Mouse (Mus musculus) brain, embryonic 14.5 days (tissue): ENCODE data around the gene BC030499.

Experiments used
- CTCF ChIP-seq: fragments of 200-500 bp; IDR thresholded peaks from 2 replicates; pipeline ENCODE4 v1.5.1; 2012; ENCODE audit warnings: inconsistent platforms, mild to moderate bottlenecking, moderate library complexity, borderline replicate concordance; ENCODE audit not compliant: insufficient read depth, insufficient read length; ENCODE audit errors: extremely low read depth
- POLR2A ChIP-seq: fragments of 200-500 bp; IDR thresholded peaks from 2 replicates; pipeline ENCODE4 v1.6.1; 2012; ENCODE audit warnings: mild to moderate bottlenecking, inconsistent platforms, borderline replicate concordance; ENCODE audit not compliant: poor library complexity, insufficient read depth, insufficient read length, severe bottlenecking; ENCODE audit errors: extremely low read depth

DNA sequence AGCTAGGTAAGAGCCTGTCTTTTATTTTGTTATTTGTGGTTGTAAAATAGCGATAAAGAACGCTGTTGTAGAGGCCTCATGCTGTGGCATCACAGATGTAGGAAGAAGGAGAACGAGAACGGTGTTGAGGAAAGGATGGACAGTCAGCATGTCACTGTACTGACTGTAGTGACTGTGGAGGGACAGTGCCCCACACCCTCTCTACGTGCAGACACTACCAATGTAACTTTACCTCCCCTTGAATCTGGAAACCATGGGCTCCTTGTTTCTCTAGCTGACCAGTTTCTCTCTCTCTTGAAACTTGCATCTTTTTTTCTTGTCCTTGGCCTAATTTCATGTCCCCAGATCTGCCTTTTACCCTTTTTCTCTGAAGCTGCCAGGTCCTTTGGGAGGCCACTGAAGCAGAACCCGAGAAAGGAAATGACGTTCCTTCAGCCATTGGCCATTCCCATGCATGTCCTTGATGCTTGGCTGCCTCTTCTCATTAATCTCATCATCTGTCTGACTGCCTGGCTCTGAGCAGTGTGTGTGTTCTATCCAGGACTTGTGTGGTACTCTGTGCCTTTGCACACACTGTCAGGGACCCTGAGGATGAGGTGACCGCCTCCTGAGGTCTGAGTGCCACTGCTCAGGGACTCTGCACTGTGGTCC lies 20.3 kb downstream of the BC030499 start:
- TF ChIP-seq POLR2A (no peak), CTCF (no peak)
